25 mouse cellular contexts compared by ENCODE assay signal in the genomic region with DNA sequence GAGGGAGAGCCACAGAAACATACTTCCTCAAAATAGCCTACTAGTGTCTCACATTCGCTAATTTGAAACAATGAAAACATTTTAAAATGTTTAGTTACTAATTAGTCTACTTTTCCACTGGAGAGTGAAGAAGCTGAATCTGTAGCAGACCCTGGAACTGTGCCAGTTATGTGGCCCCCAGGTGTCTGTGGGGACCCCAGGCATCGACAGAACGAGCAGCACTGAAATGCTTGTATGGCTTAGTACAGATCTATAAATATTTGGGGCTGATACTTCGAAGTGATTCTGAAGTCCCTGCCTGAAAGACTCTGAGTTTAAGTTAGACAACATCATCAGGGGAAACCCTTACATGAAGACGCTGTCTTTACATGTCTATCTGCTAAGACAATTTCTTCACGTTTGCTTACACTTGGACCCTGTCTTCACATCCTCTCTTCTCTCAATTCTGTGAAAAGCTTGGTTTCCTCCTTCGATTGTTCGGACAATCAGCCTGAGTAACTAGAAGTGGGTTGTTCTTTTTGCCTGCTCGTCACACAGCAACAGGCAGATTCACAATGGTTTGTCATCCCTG. TPM values are rescaled to one million over a fixed set of nuclear protein-coding genes. Genes with fewer than 3 reads are reported as not detected.
A peak's percentile ranks its signal among the peaks of the same experiment; 100 is the strongest.
DNase-seq lines count a peak whose midpoint lies in the region; ATAC-seq and TF ChIP-seq lines count a peak whose summit lies in the region.
"Had no signal": no experiment of that assay in that cellular context is flagged by ENCODE, and none has a peak within 500 bp of the region (broad histone marks: within the 10 kb centered on the region; RNA-seq: fewer than 3 reads in every experiment).

No protein-coding gene starts in this region.

- peak overlapping the region; percentile 29; the same call in 1 of the 2 replicates for H3K4me2 ChIP-seq in CH12.LX (ENCODE audit: insufficient read depth, low read depth, poor library complexity, severe bottlenecking)
- H3K4me2 ChIP-seq in lung, postnatal 0 days (replicated peaks; ENCODE audit: low read depth, low read length) = no peak overlapping the region
- no peak overlapping the region for H3K4me2 ChIP-seq in intestine, embryonic 16.5 days (ENCODE audit: low read depth, low read length)
- H3K4me2 ChIP-seq: embryonic facial prominence, embryonic 12.5 days; embryonic facial prominence, embryonic 15.5 days; heart, embryonic 11.5 days; hindbrain, embryonic 12.5 days; hindbrain, embryonic 15.5 days had no signal

- no peak overlapping the region for H3K4me3 ChIP-seq in spleen, adult 2 months (ENCODE audit: extremely low read depth, insufficient read depth, insufficient read length)
- H3K4me3 ChIP-seq in CH12.LX (replicated peaks in 1 of 3; ENCODE audit: low read depth in 2 of 3, low read length in 2 of 3, poor library complexity in 1 of 3) = no peak overlapping the region
- no peak overlapping the region for H3K4me3 ChIP-seq in bone marrow macrophage, adult 2 months (ENCODE audit: insufficient read depth, low read length)
- H3K4me3 ChIP-seq in lung, postnatal 0 days (ENCODE audit: low read depth, low read length) = no peak overlapping the region
- no peak overlapping the region for H3K4me3 ChIP-seq in intestine, embryonic 16.5 days (ENCODE audit: low read length)
- H3K4me3 ChIP-seq: embryonic facial prominence, embryonic 12.5 days; embryonic facial prominence, embryonic 15.5 days; gastrocnemius, adult 2 months; hindbrain, embryonic 12.5 days; hindbrain, embryonic 15.5 days had no signal

- no peaks in the 10 kb centered on the region for H3K36me3 ChIP-seq in spleen, adult 2 months (ENCODE audit: control insufficient read depth, insufficient read depth, low read length)
- H3K36me3 ChIP-seq in CH12.LX (replicated peaks in 1 of 2; ENCODE audit: control insufficient read depth in 1 of 2, insufficient read depth in 1 of 2, low read length in 1 of 2) = no peaks in the 10 kb centered on the region
- H3K36me3 ChIP-seq in lung, postnatal 0 days (ENCODE audit: insufficient read depth, low read length) = no peaks in the 10 kb centered on the region
- H3K36me3 ChIP-seq in intestine, embryonic 16.5 days (ENCODE audit: control insufficient read depth, insufficient read depth, low read length) = no peaks in the 10 kb centered on the region
- H3K36me3 ChIP-seq: embryonic facial prominence, embryonic 12.5 days; embryonic facial prominence, embryonic 15.5 days; G1E; hindbrain, embryonic 12.5 days; hindbrain, embryonic 15.5 days had no signal

- WGBS in spleen, adult 2 months = 30% methylated on average over 9 of the region's 9 CpGs
- WGBS in lung, postnatal 0 days = 65% methylated on average over 9 of the region's 9 CpGs
- WGBS in intestine, embryonic 16.5 days = 67% methylated on average over 9 of the region's 9 CpGs

- TF ChIP-seq EP300 in CH12.LX (IDR thresholded peaks at IDR 0.05; ENCODE audit: low read length) = no peak
- TF ChIP-seq EP300 in lung, postnatal 0 days (IDR thresholded peaks at IDR 0.05) = no peak

- peak overlapping the region; percentile 97 for H3K27ac ChIP-seq in spleen, adult 2 months (ENCODE audit: insufficient read depth, low read length)
- H3K27ac ChIP-seq in CH12.LX (ENCODE audit: insufficient read depth, low read depth) = no peak overlapping the region
- H3K27ac ChIP-seq in bone marrow macrophage, adult 2 months (ENCODE audit: insufficient read depth, low read depth, low read length) = peak overlapping the region; percentile 28; the same call in 1 of the 2 replicates
- H3K27ac ChIP-seq in lung, postnatal 0 days (ENCODE audit: low read length) = no peak overlapping the region
- no peak overlapping the region for H3K27ac ChIP-seq in intestine, embryonic 16.5 days (ENCODE audit: low read length)
- H3K27ac ChIP-seq: embryonic facial prominence, embryonic 12.5 days; embryonic facial prominence, embryonic 15.5 days; gastrocnemius, adult 2 months; hindbrain, embryonic 12.5 days; hindbrain, embryonic 15.5 days had no signal

- no peak overlapping the region for H3K9ac ChIP-seq in CH12.LX (ENCODE audit: insufficient read depth, low read depth)
- no peak overlapping the region for H3K9ac ChIP-seq in lung, postnatal 0 days (replicated peaks; ENCODE audit: low read depth)
- H3K9ac ChIP-seq in intestine, embryonic 16.5 days (ENCODE audit: low read depth, low read length) = no peak overlapping the region
- H3K9ac ChIP-seq: embryonic facial prominence, embryonic 12.5 days; embryonic facial prominence, embryonic 15.5 days; hindbrain, embryonic 12.5 days; hindbrain, embryonic 15.5 days had no signal

- no peaks in the 10 kb centered on the region for H3K27me3 ChIP-seq in spleen, adult 2 months (ENCODE audit: control insufficient read depth, insufficient read depth, low read length)
- H3K27me3 ChIP-seq in CH12.LX (replicated peaks) = no peaks in the 10 kb centered on the region
- H3K27me3 ChIP-seq in lung, postnatal 0 days (replicated peaks; ENCODE audit: insufficient read depth, low read length) = no peaks in the 10 kb centered on the region
- no peaks in the 10 kb centered on the region for H3K27me3 ChIP-seq in intestine, embryonic 16.5 days (replicated peaks; ENCODE audit: control insufficient read depth, insufficient read depth, low read length)
- H3K27me3 ChIP-seq: embryonic facial prominence, embryonic 15.5 days; hindbrain, embryonic 12.5 days; hindbrain, embryonic 15.5 days; Patski had no signal

- no peak for TF ChIP-seq POLR2A in spleen, adult 2 months (IDR thresholded peaks at IDR 0.05; ENCODE audit: low read depth, low read length)
- no peak for TF ChIP-seq POLR2A in CH12.LX (IDR thresholded peaks at IDR 0.05; ENCODE audit: low read depth, low read length)
- TF ChIP-seq POLR2A in bone marrow macrophage, adult 2 months (IDR thresholded peaks at IDR 0.05; ENCODE audit: borderline replicate concordance, low read depth, low read length) = no peak

- TF ChIP-seq RAD21 in CH12.LX (IDR thresholded peaks at IDR 0.05; ENCODE audit: low read depth, low read length) = no peak

- no peaks in the 10 kb centered on the region for H3K79me2 ChIP-seq in CH12.LX (replicated peaks; ENCODE audit: control insufficient read depth, extremely low read depth, insufficient read depth, poor library complexity, severe bottlenecking)

- in situ Hi-C loops in CH12.LX (cut with MboI; ENCODE audit: low pct_ligation_motif_present, low pct_unique_long_range_greater_than_20kb, low sequenced_read_pairs) = no loop called here

- H3K9me3 ChIP-seq in CH12.LX (replicated peaks; ENCODE audit: low read length) = no peaks in the 10 kb centered on the region
- H3K9me3 ChIP-seq in lung, postnatal 0 days (ENCODE audit: low read length) = no peaks in the 10 kb centered on the region
- H3K9me3 ChIP-seq in intestine, embryonic 16.5 days (ENCODE audit: control insufficient read depth, low read length) = no peaks in the 10 kb centered on the region
- H3K9me3 ChIP-seq: embryonic facial prominence, embryonic 12.5 days; embryonic facial prominence, embryonic 15.5 days; G1E; hindbrain, embryonic 12.5 days; hindbrain, embryonic 15.5 days had no signal

- peaks cover 25% of the 10 kb centered on the region for H3K4me1 ChIP-seq in spleen, adult 2 months (ENCODE audit: control insufficient read depth, insufficient read depth, insufficient read length)
- H3K4me1 ChIP-seq in CH12.LX (ENCODE audit: control insufficient read depth in 1 of 2, insufficient read depth in 2 of 2) = peaks cover 2 to 19% of the 10 kb centered on the region in 2 experiments; a peak in 2 of 4 replicates
- H3K4me1 ChIP-seq in bone marrow macrophage, adult 2 months (ENCODE audit: control insufficient read depth, insufficient read depth, low read length) = peaks cover 10% of the 10 kb centered on the region
- no peaks in the 10 kb centered on the region for H3K4me1 ChIP-seq in lung, postnatal 0 days (ENCODE audit: insufficient read depth, low read depth, low read length)
- no peaks in the 10 kb centered on the region for H3K4me1 ChIP-seq in intestine, embryonic 16.5 days (ENCODE audit: control insufficient read depth, insufficient read depth, low read length)
- H3K4me1 ChIP-seq: embryonic facial prominence, embryonic 12.5 days; hindbrain, embryonic 12.5 days; hindbrain, embryonic 15.5 days had no signal

- dilution Hi-C loops in CH12.LX (cut with MboI; ENCODE audit: extremely low pct_ligation_motif_present, extremely low pct_unique_long_range_greater_than_20kb, low sequenced_read_pairs) = no loop called here

- ATAC-seq in lung, postnatal 0 days = no peak
- ATAC-seq in intestine, embryonic 16.5 days = no peak
- ATAC-seq: forebrain, embryonic 16.5 days; Patski had no signal

- no peak for TF ChIP-seq CTCF in spleen, adult 2 months (IDR thresholded peaks at IDR 0.05; ENCODE audit: extremely low read depth, insufficient read depth, insufficient read length, insufficient replicate concordance)
- no peak for TF ChIP-seq CTCF in CH12.LX (conservative IDR thresholded peaks at IDR 0.05 in 1 of 2, IDR thresholded peaks at IDR 0.05 in 1 of 2; ENCODE audit: low read depth in 2 of 2, low read length in 2 of 2)
- no peak for TF ChIP-seq CTCF in bone marrow macrophage, adult 2 months (IDR thresholded peaks at IDR 0.05; ENCODE audit: low read depth, low read length)
- TF ChIP-seq CTCF in lung, postnatal 0 days (IDR thresholded peaks at IDR 0.05) = no peak

- peak in 1 of 2 experiments; percentile 24 for DNase-seq in spleen, adult 2 months (ENCODE audit: low read depth in 1 of 2, low spot score in 2 of 2)
- DNase-seq in spleen, postnatal 10 days (ENCODE audit: low spot score in 2 of 2) = no peak
- peak; percentile 94 for DNase-seq in 3T3-L1 (ENCODE audit: low read depth, low spot score)
- no peak for DNase-seq in CH12.LX (ENCODE audit: extremely low read depth)
- DNase-seq in lung, postnatal 0 days (ENCODE audit: low spot score) = no peak
- no peak for DNase-seq in right cerebral cortex, postnatal 10 days (ENCODE audit: low spot score in 2 of 2)
- DNase-seq: adrenal gland, adult 8-10 months; adrenal gland, postnatal 25 days; cerebellum, adult 11 months; cerebellum, adult 2 months; cerebellum, adult 9-11 months; cerebellum, postnatal 25 days; gastrocnemius, adult 2 months; gastrocnemius, postnatal 14 days; heart, adult 11 months had no signal

TF ChIP-seq in CH12.LX, 34 proteins besides CTCF, POLR2A, EP300 and RAD21 (continues in another document):
- no peak for TF ChIP-seq TCF12 (IDR thresholded peaks at IDR 0.05; ENCODE audit: low read depth, low read length)
- TF ChIP-seq MAFK (IDR thresholded peaks at IDR 0.05; ENCODE audit: insufficient replicate concordance, low read length) = no peak
- no peak for TF ChIP-seq USF2 (conservative IDR thresholded peaks at IDR 0.05; ENCODE audit: low read depth, low read length)
- no peak for TF ChIP-seq PAX5 (IDR thresholded peaks at IDR 0.05; ENCODE audit: low read length)
- no peak for TF ChIP-seq USF1 (IDR thresholded peaks at IDR 0.05; ENCODE audit: low read depth, low read length)

RNA-seq across cellular contexts. Expression of gene Cpm, which starts 33.0 kb away (rescaled TPM):
- 10.1 and 19.0 TPM in 2 replicates for polyA plus RNA-seq in spleen, adult 2 months (2012; rRNA removed)
- total RNA-seq in CH12.LX (2012; rRNA removed) = 0.04 and 0.25 TPM in 2 replicates
- total RNA-seq in CH12.LX (2014; rRNA removed) = 0.09 and 0.31 TPM in 2 replicates
- polyA plus RNA-seq in CH12.LX (2012; ENCODE audit: insufficient read length, low read depth) = 0.17 and 0.31 TPM in 2 replicates
- polyA plus RNA-seq in bone marrow macrophage, adult 2 months (2012; ENCODE audit: insufficient read depth, insufficient read length, missing spikeins) = not detected in 2 replicates
- 215 and 250 TPM in 2 replicates for polyA plus RNA-seq in lung, postnatal 0 days (2015; fragmentation: Nextera tagmentation; extraction: Ambion mirVana)
- 47.7 and 51.8 TPM in 2 replicates for polyA plus RNA-seq in intestine, embryonic 16.5 days (2015; fragmentation: Nextera tagmentation; extraction: Ambion mirVana)
- polyA plus RNA-seq: G1E had no signal

Comparison
In these comparisons a context has a peak if more than half of its experiments do, and no peak if none do; other contexts are left out.
1. H3K27ac ChIP-seq: peak in spleen, adult 2 months (single experiment) and bone marrow macrophage, adult 2 months (single experiment); none in CH12.LX (single experiment), lung, postnatal 0 days (single experiment) and intestine, embryonic 16.5 days (single experiment).